Mouse (Mus musculus) liver, embryonic 16.5 days (tissue): ENCODE data around the gene Add3. TPM values are rescaled to one million over a fixed set of nuclear protein-coding genes. Genes with fewer than 3 reads are reported as not detected.

Experiments used
- ATAC-seq: fragments of 200-750 bp; cut with Nextera tagmentation; 2 replicates; pipeline ENCODE4 v1.8.0; 2017; ENCODE audit warnings: low read depth, mild to moderate bottlenecking, moderate number of reproducible peaks, moderate library complexity
- H3K27ac ChIP-seq: fragments of 300-500 bp; sonication (generic); 2 replicates; pipeline ENCODE4 v1.5.1; 2014; ENCODE audit warnings: mild to moderate bottlenecking, low read length
- H3K27me3 ChIP-seq: fragments of 300-500 bp; sonication (generic); 2 replicates; pipeline ENCODE4 v1.6.1; 2014; ENCODE audit warnings: low read depth, low read length, mixed read lengths; ENCODE audit not compliant: control insufficient read depth, insufficient read depth
- H3K36me3 ChIP-seq: fragments of 300-500 bp; sonication (generic); 2 replicates; pipeline ENCODE4 v1.6.1; 2014; ENCODE audit warnings: mild to moderate bottlenecking; ENCODE audit not compliant: control insufficient read depth, insufficient read depth
- H3K4me1 ChIP-seq: fragments of 300-500 bp; sonication (generic); 2 replicates; pipeline ENCODE4 v1.6.1; 2014; ENCODE audit warnings: low read depth, low read length, mixed read lengths; ENCODE audit not compliant: control insufficient read depth
- H3K4me2 ChIP-seq: fragments of 300-500 bp; sonication (generic); 2 replicates; pipeline ENCODE4 v1.6.1; 2014; ENCODE audit warnings: low read depth, low read length, mixed read lengths
- H3K4me3 ChIP-seq: fragments of 300-500 bp; sonication (generic); 2 replicates; pipeline ENCODE4 v1.5.1; 2014; ENCODE audit warnings: low read depth, mild to moderate bottlenecking, low read length
- H3K9ac ChIP-seq: fragments of 300-500 bp; sonication (generic); 2 replicates; pipeline ENCODE4 v1.6.1; 2014; ENCODE audit warnings: low read depth, low read length
- H3K9me3 ChIP-seq: fragments of 300-500 bp; sonication (generic); replicated peaks from 2 replicates; pipeline ENCODE4 v1.6.1; 2016; ENCODE audit warnings: low read length; ENCODE audit not compliant: control insufficient read depth
- WGBS: fragments of 180-500 bp; shearing (Covaris S2); extraction: QIAGEN DNeasy Blood & Tissue Kit; methylation state at CpG from one replicate; pipeline ENCODE4 v1.1.7; 2014; ENCODE audit not compliant: insufficient replicate concordance; 5-methylcytosine and 5-hydroxymethylcytosine counted together
- polyA plus RNA-seq: library from polyadenylated mRNA; unstranded; fragments of >200 nt; fragmentation: Nextera tagmentation; extraction: Ambion mirVana; gene quantifications from 2 replicates; pipeline ENCODE4 v1.2.1, GENCODE M21; 2015

Gene Add3
- polyA plus RNA-seq, 1 experiment from 2014 or later = 28.4 TPM

- ATAC-seq = no peak
- no peak overlapping the region for H3K4me2 ChIP-seq
- no peaks in the 10 kb centered on the region for H3K27me3 ChIP-seq
- H3K27ac ChIP-seq = no peak overlapping the region
- H3K36me3 ChIP-seq = no peaks in the 10 kb centered on the region; the same call in 1 of the 2 replicates
- H3K4me3 ChIP-seq = no peak overlapping the region
- H3K9me3 ChIP-seq = no peaks in the 10 kb centered on the region
- H3K4me1 ChIP-seq = peaks cover 11% of the 10 kb centered on the region
- H3K9ac ChIP-seq = no peak overlapping the region
- WGBS = 91% methylated on average over 1 of the region's 1 CpGs
These were observed 61.9 kb downstream of the Add3 start for GRCm38 (mm10) chr19:53202116-53202515.

GRCm38 (mm10) chr19:53206986-53207385 is 66.7 kb downstream of the Add3 start:
- Histone ChIP-seq H3K27me3 (no peaks in the 10 kb centered on the region), H3K4me2 (no peak overlapping the region), H3K9ac (no peak overlapping the region), H3K9me3 (no peaks in the 10 kb centered on the region), H3K36me3 (no peaks in the 10 kb centered on the region), H3K27ac (no peak overlapping the region), H3K4me1 (peaks cover 6% of the 10 kb centered on the region), H3K4me3 (no peak overlapping the region)
- no peak for ATAC-seq
- WGBS = 83% methylated on average over 2 of the region's 2 CpGs

- H3K36me3 ChIP-seq = no peaks in the 10 kb centered on the region
- no peaks in the 10 kb centered on the region for H3K9me3 ChIP-seq
- H3K4me2 ChIP-seq = no peak overlapping the region
- H3K4me1 ChIP-seq = peaks cover 9% of the 10 kb centered on the region
- H3K27ac ChIP-seq = no peak overlapping the region
- no peak for ATAC-seq
- 70% methylated on average over 7 of the region's 7 CpGs for WGBS
- no peak overlapping the region for H3K4me3 ChIP-seq
- H3K27me3 ChIP-seq = no peaks in the 10 kb centered on the region
- no peak overlapping the region for H3K9ac ChIP-seq
These were observed 68.6 kb downstream of the Add3 start for GRCm38 (mm10) chr19:53208830-53209229.

- ATAC-seq = no peak
- 54% methylated on average over 2 of the region's 2 CpGs for WGBS
- Histone ChIP-seq H3K4me3 (no peak overlapping the region), H3K4me1 (peaks cover 9% of the 10 kb centered on the region), H3K27me3 (no peaks in the 10 kb centered on the region), H3K9me3 (no peaks in the 10 kb centered on the region), H3K4me2 (no peak overlapping the region), H3K9ac (no peak overlapping the region), H3K36me3 (no peaks in the 10 kb centered on the region), H3K27ac (no peak overlapping the region)
These were observed 70.0 kb downstream of the Add3 start for GRCm38 (mm10) chr19:53210251-53210650.

- Histone ChIP-seq H3K9me3 (no peaks in the 10 kb centered on the region), H3K4me2 (no peak overlapping the region), H3K36me3 (no peaks in the 10 kb centered on the region; the same call in 1 of the 2 replicates), H3K27me3 (no peaks in the 10 kb centered on the region), H3K4me3 (no peak overlapping the region), H3K27ac (no peak overlapping the region), H3K4me1 (peaks cover 6% of the 10 kb centered on the region), H3K9ac (no peak overlapping the region)
- WGBS = 58% methylated on average over 2 of the region's 2 CpGs
- no peak for ATAC-seq
These were observed 75.1 kb downstream of the Add3 start for GRCm38 (mm10) chr19:53215352-53215751.

GRCm38 (mm10) chr19:53216761-53217538 is 76.7 kb downstream of the Add3 start:
- 0 out of 2 replicates have a peak, but pooled peaks have one; percentile 19 for ATAC-seq
- Histone ChIP-seq H3K4me1 (peaks cover 3% of the 10 kb centered on the region), H3K9me3 (no peaks in the 10 kb centered on the region), H3K4me3 (no peak overlapping the region), H3K27ac (no peak overlapping the region), H3K36me3 (no peaks in the 10 kb centered on the region; the same call in 1 of the 2 replicates), H3K4me2 (no peak overlapping the region), H3K27me3 (no peaks in the 10 kb centered on the region), H3K9ac (no peak overlapping the region)
- WGBS = 61% methylated on average over 18 of the region's 18 CpGs

- H3K4me2 ChIP-seq = no peak overlapping the region
- no peak overlapping the region for H3K4me3 ChIP-seq
- WGBS = 81% methylated on average over 8 of the region's 8 CpGs
- no peaks in the 10 kb centered on the region for H3K27me3 ChIP-seq
- H3K9me3 ChIP-seq = no peaks in the 10 kb centered on the region
- H3K36me3 ChIP-seq = no peaks in the 10 kb centered on the region; the same call in 1 of the 2 replicates
- H3K9ac ChIP-seq = no peak overlapping the region
- no peak for ATAC-seq
- no peaks in the 10 kb centered on the region; the same call in 1 of the 2 replicates for H3K4me1 ChIP-seq
- H3K27ac ChIP-seq = no peak overlapping the region
These were observed 77.6 kb downstream of the Add3 start for GRCm38 (mm10) chr19:53217837-53218236.

GRCm38 (mm10) chr19:53219305-53219704 is 79.1 kb downstream of the Add3 start:
- Histone ChIP-seq H3K4me1 (no peaks in the 10 kb centered on the region; the same call in 1 of the 2 replicates), H3K9me3 (no peaks in the 10 kb centered on the region), H3K27ac (no peak overlapping the region), H3K27me3 (no peaks in the 10 kb centered on the region), H3K9ac (no peak overlapping the region), H3K4me2 (no peak overlapping the region), H3K4me3 (no peak overlapping the region), H3K36me3 (no peaks in the 10 kb centered on the region; the same call in 1 of the 2 replicates)
- 51% methylated on average over 3 of the region's 3 CpGs for WGBS
- ATAC-seq = no peak

GRCm38 (mm10) chr19:53221186-53221585 is 80.9 kb downstream of the Add3 start:
- H3K4me1 ChIP-seq = peaks cover 4% of the 10 kb centered on the region; the same call in 1 of the 2 replicates
- H3K4me3 ChIP-seq = no peak overlapping the region
- 74% methylated on average over 3 of the region's 3 CpGs for WGBS
- H3K27me3 ChIP-seq = no peaks in the 10 kb centered on the region
- ATAC-seq = no peak
- H3K9ac ChIP-seq = no peak overlapping the region
- H3K27ac ChIP-seq = no peak overlapping the region
- no peaks in the 10 kb centered on the region for H3K9me3 ChIP-seq
- no peaks in the 10 kb centered on the region; the same call in 1 of the 2 replicates for H3K36me3 ChIP-seq
- no peak overlapping the region for H3K4me2 ChIP-seq
